Mouse (Mus musculus): ENCODE results near the gene Fam222b.

DNA sequence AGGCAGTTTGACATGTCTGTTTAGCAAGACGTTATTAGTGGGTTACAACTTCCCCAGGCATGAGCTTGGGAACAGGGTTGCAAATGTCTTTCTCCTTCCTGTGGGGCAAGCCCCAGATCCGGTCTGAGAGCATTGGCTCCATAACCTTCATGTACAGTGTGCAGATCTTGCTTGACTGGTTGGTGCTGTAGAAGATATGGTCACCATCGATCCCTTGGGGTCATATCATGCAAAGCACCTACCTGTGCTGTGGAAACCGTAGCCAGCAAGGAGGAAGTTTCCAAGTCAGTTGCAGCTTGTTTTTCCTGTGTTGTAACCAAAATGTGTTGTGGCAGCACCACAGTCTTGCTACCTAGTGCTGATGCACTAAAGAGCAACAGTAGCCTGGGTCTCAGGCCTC lies 32.3 kb downstream of the Fam222b start:
- TF ChIP-seq POLR2A (IDR thresholded peaks at IDR 0.05; ENCODE audit: borderline replicate concordance, control insufficient read depth, low read depth, low read length) (no peak), CTCF (IDR thresholded peaks at IDR 0.05; ENCODE audit: control insufficient read depth, insufficient read depth, low read length) (no peak)
